Mouse (Mus musculus): Measurements from ENCODE around the gene Gm4450. TPM values are rescaled to one million over a fixed set of nuclear protein-coding genes. Genes with fewer than 3 reads are reported as not detected.
"Not testable (repeated sequence)": the region's sequence is repeated elsewhere in the genome, so short reads cannot be mapped to it uniquely, and the experiment has no call there.

Gm4450 gene
- total RNA-seq, 2 experiments from 2014 or later: 12.2 TPM; not detected in 1

- no peak for DNase-seq (ENCODE audit: low spot score in 2 of 2)
These were observed 37.7 kb downstream of the Gm4450 start for GRCm38 (mm10) chr3:98418991-98419785.

GRCm38 (mm10) chr3:98417328-98417727 is 39.6 kb downstream of the Gm4450 start:
- DNase-seq (ENCODE audit: low spot score in 2 of 2): peak; percentile 24 to 63

- no peak for DNase-seq (ENCODE audit: low spot score in 2 of 2)
These were observed 40.3 kb downstream of the Gm4450 start for GRCm38 (mm10) chr3:98416426-98417250.

GRCm38 (mm10) chr3:98414296-98414695 is 42.6 kb downstream of the Gm4450 start:
- DNase-seq (ENCODE audit: low spot score in 2 of 2): no peak

GRCm38 (mm10) chr3:98413733-98414132 is 43.2 kb downstream of the Gm4450 start:
- DNase-seq (ENCODE audit: low spot score in 2 of 2): no peak

- not testable (repeated sequence) for DNase-seq (ENCODE audit: low spot score in 2 of 2)
These were observed 46.0 kb downstream of the Gm4450 start for GRCm38 (mm10) chr3:98410619-98411580.

GRCm38 (mm10) chr3:98407261-98407780 is 49.6 kb downstream of the Gm4450 start:
- DNase-seq (ENCODE audit: low spot score in 2 of 2): not testable (repeated sequence)

- DNase-seq (ENCODE audit: low spot score in 2 of 2): not testable (repeated sequence)
These were observed 50.3 kb downstream of the Gm4450 start for GRCm38 (mm10) chr3:98406569-98407144.

- DNase-seq (ENCODE audit: low spot score in 2 of 2): not testable (repeated sequence)
These were observed 51.0 kb downstream of the Gm4450 start for GRCm38 (mm10) chr3:98405877-98406276.

- DNase-seq (ENCODE audit: low spot score in 2 of 2): not testable (repeated sequence)
These were observed 52.5 kb downstream of the Gm4450 start for GRCm38 (mm10) chr3:98404268-98404895.

Other genes starting within 250 kb of the Gm4450 start
- not detected for gene Reg4, start 235.0 kb downstream of the Gm4450 start, total RNA-seq (2021)
- 100 to 1,000 TPM in 1 of 2 experiments, 10 to 100 TPM in 1; 30.6 to 130 TPM for gene Hmgcs2, start 176.7 kb downstream of the Gm4450 start, total RNA-seq (2021)
- 10 to 100 TPM; 52.0 to 79.6 TPM for gene Phgdh, start 117.1 kb downstream of the Gm4450 start, total RNA-seq (2021)
- 1 to 10 TPM; 5.6 to 9.4 TPM for gene Zfp697, start 74.7 kb downstream of the Gm4450 start, total RNA-seq (2021)
- gene Hsd3b4, start 53.4 kb upstream of the Gm4450 start, total RNA-seq (2021): 1 to 10 TPM in 1 of 2 experiments, not detected in 1; 1.1 TPM
- 10 to 100 TPM in 1 of 2 experiments, 1 to 10 TPM in 1; 1.9 to 18.9 TPM for gene Gm10681, start 131.7 kb upstream of the Gm4450 start, total RNA-seq (2021)
- gene Hsd3b5, start 173.1 kb upstream of the Gm4450 start, total RNA-seq (2021): 1 to 10 TPM in 1 of 2 experiments, under 1 TPM in 1; 0.20 to 4.8 TPM